Mouse (Mus musculus) ZHBTc4 (cell line): ENCODE measurements around the gene Sesn2.
"Not testable (repeated sequence)": the region's sequence is repeated elsewhere in the genome, so short reads cannot be mapped to it uniquely, and the experiment has no call there.

Experiments
- DNase-seq: peaks from one replicate; pipeline ENCODE4 v3.0.0-alpha.2; 2011; ENCODE audit warnings: low read depth, low spot score

Sesn2 gene

DNA sequence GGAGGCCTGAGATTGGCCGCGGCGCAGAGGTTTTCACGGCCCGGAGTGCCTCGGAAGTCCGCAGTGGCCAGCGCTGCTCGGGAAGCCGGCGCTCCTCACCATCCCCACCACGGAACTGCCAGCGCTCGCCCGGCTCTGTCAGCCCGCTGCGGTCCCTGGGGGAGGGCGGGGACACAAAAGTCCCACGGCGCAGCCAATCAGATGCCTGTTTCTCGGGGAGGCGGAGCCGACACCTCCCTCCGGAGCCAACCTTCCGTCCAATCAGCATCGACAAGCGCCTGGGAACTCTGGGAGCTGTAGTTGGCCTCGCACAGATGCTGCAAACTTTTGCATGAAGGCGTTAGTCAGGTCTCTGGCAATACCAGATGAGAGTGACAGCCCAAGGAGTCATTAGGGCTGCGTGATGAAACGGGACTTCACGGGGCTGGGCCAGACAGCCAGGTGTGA, at the start of gene Sesn2:
TSS of gene Sesn2 (minus strand) at position 150 of the 447 bp plus-strand sequence.
- DNase-seq = peak; percentile 99

DNA sequence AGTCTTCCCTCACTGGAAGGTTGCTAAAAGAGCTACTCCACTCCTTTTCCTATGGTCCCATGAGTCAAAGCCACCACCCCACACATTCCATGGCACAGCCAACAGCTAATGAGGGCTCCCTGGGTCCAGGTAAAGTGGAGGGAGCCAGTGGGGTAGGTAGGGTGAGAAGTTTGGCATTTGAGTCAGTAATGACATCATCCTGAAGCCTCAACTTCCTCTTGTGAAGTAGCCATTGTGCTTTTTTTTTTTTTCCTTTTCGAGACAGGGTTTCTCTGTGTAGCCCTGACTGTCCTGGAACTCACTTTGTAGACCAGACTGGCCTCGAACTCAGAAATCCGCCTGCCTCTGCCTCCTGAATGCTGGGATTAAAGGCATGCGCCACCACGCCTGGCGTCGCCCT, 45.2 kb upstream of the Sesn2 start:
- DNase-seq = not testable (repeated sequence)

DNA sequence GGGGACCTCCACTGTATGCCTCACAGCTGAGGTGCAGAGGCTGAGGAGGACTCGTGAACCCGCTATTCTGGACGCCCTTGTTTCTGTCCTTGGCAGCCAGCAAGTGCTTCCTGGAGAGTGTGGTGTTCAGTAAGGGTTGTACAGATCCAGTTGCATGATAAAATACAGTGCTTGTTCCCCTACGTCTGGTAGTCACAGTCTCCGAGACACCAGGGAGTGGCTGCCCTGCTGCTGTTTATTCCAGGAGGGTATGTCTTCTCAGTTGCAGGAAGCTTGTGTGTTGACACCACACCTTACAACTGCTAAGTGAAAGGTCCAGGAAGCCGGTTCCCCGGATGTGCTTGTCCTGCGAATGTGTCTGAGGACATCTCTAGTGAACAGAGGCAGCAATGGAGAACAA, 44.4 kb upstream of the Sesn2 start:
- DNase-seq = peak; percentile 50

DNA sequence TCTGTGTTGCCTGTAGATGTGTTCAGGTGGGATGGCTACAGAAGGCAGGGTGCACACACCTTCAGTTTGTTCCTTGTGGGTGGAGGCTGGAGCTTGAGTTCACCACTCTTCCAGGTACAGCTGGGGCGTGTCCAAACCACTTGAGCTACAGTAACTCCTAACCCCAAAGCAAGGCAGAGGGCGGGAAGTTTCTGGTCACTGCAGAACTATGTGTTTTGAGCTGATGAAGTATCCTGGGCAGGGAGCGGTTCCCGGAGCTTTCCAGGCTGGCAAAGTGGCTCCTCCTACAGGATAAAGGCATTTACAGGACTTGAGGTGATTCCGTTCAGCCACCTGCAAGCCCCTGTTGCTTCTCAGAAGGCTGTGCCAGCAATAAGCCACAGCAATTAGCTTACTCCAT, 43.9 kb upstream of the Sesn2 start:
- DNase-seq = peak; percentile 49

DNA sequence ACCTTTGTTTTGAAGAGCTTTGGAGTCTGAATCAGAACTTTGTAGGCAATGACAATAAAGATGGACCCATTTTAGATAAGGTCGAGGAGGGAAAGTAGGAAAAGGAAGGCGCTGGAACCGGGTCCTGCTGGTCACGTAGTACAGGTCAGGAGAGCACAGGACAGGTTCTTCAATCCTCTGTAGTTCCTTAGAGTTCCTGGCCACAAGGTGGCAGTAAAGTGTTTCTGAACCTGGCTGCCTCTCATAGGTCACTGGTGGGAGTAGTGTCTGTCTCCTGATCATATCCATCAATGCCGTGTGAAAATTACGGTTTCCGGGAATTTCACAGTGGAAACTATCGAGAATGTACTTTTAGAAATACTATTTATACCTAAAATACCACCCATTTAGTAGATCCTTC, 35.5 kb upstream of the Sesn2 start:
- DNase-seq = peak; percentile 82

DNA sequence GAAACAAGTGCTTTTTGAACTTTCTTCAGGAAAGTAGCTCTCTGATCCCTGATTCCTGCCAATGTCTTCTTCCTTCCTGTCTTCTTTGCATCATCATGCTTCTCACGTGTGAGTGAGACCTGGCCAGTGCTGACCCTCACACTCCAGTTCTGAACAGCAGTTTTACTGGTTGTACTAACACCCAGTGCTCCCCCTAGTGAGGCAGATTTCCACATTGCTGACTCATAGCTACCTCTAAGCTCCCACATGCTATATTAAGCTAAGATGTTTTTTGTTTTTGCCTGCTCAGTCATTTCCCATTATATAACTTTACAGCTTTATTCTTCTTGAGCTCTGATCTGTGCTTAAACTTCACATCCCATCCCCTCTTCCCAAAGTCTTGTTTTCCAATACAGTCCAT, 32.4 kb upstream of the Sesn2 start:
- DNase-seq = no peak

DNA sequence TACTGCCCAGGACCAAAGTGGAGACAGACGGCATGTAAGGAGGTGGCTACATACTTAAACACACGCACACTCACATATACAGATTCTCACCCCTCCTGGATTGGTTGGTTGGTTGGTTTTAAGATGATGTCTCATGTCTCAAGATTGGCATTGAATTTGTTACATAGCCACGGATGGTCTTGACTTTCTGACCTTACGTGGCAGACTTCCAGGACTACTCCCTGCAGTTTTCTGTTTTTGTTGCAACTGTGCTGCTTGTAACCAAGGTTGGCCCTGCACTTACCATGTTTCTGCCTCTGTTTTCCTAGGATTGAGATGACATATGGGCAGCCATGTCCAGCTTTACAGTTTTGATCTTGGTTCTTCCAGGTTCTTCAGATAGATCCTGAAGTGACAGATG, 31.1 kb upstream of the Sesn2 start:
- DNase-seq = no peak

DNA sequence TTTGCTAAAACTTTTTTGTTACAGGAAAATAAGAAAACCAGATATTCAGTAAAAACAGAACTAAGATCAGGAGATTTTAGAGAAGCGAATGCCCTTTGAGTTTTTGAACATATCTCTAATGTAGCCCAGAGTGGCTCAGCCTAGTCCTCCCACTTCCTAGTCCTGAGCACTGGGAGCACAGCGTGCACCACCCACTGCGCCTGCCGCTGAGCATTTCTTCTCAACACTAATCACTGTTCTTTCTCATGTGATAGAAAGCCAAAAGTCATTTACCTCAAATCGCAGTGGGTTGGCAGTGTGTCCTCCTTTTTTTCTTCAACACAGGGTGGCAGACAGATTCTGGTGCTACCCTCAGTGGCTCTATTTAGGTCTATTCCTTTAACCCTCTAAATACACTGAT, 29.2 kb upstream of the Sesn2 start:
- no peak for DNase-seq

DNA sequence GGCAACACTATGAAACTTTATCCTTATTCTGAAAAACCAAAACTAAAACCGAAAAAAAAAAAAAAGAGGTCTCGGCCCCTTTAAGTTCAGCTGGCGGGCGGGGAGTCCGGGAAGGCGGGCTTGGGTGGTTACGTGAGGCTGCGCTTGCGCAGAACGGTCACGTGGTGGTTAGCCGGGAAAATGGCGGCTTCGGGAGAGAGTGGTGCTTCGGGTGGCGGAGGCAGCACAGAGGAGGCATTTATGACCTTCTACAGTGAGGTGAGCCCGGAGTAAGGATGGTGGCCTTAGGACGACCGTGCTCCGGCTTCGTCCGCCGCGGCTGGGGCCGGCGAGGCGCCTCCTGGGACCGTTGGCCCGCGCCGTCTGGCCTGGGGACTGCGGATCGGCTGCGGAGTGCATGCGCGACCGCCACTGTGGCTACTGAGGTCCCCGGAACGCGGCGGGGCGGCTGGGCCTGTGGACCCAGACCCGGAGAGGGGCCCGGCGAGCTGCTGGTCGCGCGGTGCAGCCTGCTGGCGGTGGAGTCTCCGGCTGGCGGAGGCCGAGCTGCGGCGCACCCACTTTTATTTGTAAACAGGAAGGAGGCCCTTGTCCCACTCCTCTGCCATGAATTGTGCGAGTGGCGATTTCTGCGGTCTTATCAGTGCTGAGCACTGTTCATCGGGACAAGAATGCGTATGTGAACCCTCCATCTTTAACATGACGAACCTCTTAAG, 25.3 kb upstream of the Sesn2 start, which contains the start of gene Dnajc8:
TSS of gene Dnajc8 (plus strand) at position 145 of the 716 bp plus-strand sequence.
- peak; percentile 97 for DNase-seq

DNA sequence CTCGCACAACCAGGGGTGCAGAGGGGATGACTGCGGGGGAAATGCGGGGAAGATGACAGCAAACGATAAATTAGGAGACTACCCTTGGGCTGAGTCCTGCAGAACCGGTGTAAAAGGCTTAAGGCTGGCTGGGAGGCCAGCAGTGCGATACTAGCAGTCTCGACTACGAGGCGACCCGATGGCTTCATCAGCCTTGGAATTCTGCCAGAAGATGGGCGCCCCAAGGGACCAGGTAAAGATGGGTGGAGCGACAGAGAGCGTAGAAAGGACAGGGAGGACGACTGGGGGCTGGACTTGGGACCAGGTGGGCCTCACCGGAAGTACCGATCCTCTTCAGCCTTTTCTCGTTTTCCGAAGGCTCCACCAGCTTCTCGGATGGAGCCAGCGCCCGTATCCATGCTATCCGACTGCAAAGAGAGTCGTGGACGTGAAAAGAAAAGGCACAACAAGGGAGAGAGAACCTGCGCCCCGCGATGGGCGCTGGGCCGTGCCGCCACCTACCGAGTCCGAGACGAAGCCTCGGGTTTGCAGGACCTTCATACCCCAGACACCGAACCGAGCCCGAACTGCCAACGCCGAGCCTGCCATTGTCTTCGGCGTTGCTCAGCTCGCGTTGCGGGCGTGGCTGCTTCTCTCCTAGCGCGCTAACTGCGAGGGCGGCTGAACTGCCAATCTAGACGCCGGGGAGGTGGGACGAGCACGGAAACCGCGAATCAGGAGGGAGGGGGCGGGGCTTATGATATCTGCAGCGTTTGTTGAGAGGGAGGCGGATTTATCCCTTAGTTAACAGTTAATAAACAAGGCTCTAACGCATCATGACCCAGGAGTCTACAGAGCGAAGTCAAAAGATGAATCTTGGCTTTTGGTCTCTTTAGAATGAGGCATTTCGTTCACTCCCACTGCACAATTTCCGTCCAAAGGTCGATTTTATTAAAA, 22.9 kb upstream of the Sesn2 start, which contains the start of gene Atpif1:
TSS of gene Atpif1 (minus strand) at position 679 of the 936 bp plus-strand sequence.
- peak; percentile 98 for DNase-seq

DNA sequence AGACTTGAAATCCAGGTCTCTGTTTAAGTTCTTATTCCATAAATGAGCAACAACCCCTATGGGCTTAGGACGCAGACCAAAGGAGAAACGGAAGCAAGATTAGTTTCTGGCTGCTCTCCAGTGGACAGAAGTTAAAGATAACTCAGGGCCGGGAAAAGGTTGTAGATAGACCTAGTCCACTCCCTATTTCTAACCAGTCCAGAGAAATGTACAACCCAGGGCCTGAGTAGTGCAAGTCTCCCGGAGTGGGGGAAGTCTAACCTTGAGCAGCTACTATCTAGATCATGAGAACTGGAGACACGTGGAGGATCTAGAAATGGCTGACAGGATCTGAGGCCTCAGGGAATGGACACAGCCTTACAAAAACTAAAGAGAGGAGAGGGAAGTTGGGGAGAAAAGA, 22.2 kb upstream of the Sesn2 start:
- DNase-seq = no peak

DNA sequence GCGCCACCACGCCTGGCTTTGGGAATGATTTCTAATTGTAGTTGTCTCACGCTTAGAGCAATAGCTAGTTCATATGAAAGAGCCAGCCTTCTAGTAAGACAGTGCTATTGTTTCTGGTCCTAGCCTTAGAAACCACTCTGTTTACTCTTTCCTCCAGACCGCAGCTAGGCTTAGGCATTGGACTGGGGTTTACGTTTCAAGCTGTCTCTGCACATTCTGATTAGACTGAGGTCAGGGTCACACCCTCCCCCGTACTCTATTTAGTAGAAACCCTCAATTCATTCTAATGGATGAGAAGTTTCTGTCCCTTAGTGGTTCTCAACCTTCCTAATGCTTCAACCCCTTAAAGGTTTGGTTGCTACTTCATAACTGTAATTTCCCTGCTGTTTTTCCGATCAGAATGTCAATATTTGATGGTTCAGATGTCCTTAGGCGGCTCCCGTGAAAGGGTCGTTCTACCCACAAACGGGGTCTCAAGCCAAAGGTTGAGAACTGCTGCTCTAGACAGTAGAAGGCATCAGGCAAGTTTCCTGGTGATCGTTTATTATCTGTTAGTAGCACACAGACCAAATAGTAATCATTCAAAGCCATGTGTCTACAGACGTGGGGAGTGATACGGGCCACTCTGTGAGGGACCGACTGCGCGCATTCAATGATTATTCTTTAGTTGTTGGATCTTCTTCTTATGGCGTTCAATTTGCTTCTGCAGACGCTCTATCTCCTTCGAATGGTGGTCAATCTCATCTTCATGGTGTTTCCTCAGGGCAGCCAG, 19.9 kb upstream of the Sesn2 start:
- no peak for DNase-seq

DNA sequence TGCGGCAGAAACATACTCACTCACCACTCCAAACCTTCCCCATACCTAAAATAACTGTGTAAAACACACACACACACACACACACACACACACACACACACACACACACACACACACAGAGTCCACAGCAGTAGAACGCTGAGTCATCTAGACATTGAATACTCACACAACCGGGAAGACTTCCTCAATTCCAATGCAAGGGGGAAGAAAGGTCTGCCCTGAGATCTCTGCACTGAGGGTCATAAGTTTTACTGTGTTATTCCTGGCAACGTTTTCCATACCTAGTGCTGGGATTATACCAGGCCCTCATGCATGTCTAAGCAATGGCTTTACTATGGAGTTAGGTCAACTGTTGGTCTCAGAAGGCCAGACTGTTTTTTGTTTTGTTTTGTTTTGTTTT, 19.0 kb upstream of the Sesn2 start:
- DNase-seq = no peak

DNA sequence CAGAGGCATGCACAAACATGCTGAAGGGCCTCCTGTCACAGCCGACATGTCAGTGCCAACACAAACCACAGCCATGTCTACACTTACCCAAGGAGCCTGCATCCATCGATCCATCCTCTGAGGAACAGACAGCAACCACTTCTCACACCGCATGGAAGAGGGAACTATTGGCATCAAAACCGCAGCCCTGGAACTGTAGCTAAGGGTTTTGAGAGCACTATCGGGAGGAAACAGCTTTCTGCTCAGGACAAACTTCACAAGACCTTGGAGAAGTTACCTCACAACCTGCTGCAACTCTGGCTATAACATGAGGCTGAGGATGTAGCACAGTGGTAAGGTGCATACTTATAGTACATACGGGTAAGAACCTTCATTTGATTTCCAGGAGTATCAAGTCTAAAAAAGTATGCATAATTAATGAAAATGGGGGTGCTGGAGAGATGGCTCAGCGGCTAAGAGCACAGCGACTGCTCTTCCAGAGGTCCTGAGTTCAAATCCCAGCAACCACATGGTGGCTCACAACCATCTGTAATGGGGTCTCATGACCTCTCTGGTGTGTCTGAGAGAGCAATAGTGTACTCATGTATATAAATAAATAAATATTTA, 17.7 kb upstream of the Sesn2 start:
- DNase-seq = no peak

DNA sequence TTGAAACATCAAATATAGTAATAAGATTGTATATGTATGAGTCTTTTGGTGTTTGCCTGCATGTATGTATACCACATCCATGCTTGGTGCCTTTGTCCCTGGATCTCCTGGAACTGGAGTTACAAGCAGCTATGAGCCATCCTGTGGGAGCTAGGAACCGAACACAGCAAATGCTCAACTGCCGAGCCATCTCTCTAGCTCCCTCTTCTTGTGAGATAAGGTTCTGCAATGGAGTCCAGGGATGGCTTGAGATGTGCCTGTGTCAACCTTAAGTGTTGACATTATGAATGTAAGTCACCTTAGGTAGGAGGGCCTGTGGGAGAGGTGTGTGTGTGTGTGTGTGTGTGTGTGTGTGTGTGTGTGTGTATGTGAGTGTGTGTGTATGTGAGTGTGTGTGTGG, 16.4 kb upstream of the Sesn2 start:
- peak; percentile 79 for DNase-seq

DNA sequence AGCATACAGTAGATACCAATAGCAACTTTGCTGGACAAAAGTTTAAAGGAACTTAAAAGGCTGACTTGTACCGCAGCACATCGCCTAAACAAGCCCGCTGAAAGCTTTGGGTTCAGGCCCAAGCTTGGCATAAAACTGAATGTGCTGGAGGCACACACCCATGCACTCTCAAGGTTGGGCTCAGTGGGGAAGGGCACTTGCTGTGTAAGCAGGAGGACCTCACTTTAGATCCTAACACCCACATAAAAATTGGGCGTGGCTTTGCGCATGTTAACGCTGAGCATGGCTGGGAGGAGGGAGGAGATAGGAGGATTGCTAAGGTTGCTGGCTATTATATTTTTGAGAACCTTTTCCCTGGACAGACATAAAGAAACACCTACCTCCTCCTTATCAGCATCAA, 14.5 kb upstream of the Sesn2 start:
- peak; percentile 63 for DNase-seq

DNA sequence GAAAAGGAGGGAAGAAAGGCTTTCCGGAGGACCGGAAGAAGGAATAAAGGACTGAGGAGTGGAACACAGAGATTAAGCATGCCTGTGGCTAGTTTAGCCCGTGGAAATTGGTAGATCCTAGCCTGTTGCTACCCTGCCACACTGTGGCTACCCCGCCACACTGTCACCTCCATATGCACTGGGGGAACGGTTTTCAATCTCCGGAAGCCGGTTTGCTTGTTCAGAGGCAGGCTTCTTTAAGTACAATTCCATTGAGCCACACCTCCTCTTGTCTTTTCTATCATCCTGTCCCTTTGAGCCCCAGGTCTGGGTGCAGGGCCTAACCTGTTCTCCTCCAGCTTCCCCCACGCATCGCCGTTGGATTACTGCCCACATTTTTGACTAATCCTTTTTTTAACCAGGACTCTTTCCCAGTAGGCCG, 14.0 kb upstream of the Sesn2 start:
- DNase-seq = peak; percentile 85

DNA sequence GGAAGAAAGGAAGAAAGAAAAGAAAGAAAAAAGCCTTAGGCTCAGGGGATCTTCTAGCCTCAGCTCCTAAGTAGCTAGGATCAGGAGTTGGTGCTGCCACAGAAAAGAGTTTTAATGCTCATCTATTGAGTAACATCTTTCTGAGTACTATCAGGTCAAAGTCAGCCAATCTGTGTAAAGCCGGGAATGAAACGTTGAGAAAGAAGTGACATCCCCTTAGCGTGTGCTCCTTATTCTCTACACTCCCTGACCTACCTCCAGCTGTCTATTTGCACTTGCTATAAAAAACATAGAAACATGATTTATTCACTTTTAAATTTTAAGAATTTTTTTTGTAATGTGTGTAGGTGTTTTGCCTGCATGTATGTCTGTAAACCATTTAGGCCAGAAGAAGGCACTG, 8.9 kb upstream of the Sesn2 start:
- no peak for DNase-seq

DNA sequence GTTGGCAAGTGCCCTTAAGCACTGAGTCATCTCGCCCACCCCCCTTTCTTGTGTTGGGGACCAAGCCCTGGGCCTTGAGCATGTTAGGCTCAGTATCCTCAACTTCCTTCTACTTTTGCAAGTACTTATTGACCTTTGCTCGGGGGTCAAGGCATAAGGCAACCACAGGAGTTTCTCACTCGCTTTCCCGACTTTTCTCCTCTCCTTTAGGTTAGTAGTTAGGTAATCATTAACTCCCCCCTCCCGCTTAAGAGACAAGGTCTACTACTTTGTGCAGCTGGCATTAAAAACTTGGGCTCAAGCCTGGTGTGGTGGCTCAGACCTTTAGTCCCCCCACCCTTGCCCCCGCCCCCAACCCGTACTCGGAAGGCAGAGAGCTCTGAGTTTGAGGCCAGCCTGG, 7.8 kb upstream of the Sesn2 start:
- no peak for DNase-seq

DNA sequence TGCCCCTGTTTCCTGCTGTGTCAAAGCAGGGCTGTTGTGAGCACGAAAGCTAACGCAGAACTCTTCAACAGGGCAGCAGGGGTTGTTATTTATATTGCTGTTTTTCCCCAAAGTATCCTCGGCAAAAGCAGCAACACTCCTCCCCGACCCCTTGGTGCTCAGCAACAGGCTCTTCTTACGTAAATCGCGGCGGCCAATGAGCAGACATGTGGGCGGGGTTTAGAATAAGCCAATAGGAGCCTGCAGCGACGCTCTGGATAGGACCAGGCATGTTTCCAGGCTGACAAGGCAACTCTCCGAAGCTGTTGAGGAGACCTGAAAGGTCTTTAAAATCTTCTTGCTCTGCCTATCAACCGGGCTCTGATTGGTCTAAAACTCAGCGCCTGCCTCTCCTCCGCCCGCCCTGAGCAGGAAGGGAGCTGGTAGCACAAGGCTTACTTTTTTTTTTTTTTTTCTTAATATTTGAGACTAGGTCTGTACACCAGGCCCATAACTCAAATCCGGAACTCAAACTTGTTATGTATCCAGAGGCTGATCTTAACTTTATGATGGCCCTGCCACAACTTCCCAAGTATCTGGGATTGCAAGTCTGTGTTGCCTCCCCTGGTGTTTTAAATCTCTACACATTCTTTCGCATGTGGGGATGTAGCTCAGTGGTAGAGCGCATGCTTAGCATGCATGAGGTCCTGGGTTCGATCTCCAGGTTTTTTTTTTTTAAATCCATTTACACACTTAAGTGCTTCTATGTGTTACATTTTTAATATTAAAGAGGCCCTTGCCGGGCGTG, 5.3 kb upstream of the Sesn2 start:
- DNase-seq = peak; percentile 99
